Mouse (Mus musculus) small intestine, adult 2 months (tissue): ENCODE data around the gene Gas1.

Experiments
- CTCF ChIP-seq: fragments of 200-500 bp; IDR thresholded peaks from 2 replicates; pipeline ENCODE4 v1.5.1; 2012; ENCODE audit warnings: low read depth, mild to moderate bottlenecking, control low read depth, inconsistent platforms, low read length, moderate library complexity, mixed read lengths; ENCODE audit not compliant: insufficient replicate concordance, insufficient read length; ENCODE audit errors: extremely low read depth
- POLR2A ChIP-seq: fragments of 200-500 bp; IDR thresholded peaks from 2 replicates; pipeline ENCODE4 v1.6.1; 2012; ENCODE audit warnings: low read depth, mild to moderate bottlenecking, control low read depth, inconsistent platforms, low read length, moderate library complexity

DNA sequence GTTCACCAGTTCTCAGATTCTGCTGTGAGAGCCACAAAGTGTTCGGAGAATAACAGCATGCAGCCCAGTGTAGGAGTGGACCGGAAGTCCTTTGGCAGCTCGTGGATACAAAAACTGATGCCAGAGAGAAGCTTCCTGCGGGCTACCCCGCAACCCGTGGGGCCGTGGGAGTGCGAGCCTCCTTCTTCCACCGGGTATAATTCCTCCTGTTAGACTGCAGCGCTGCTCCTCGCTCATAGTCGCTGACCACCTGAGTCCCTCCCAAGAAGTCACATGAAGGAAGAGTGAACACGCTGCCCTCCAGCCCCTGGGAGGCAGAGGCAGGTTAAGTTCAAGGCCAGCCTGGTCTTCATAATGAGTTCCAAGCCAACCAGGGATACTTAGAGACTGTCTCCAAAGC, 45.4 kb downstream of the Gas1 start:
- TF ChIP-seq CTCF: no peak
- TF ChIP-seq POLR2A: no peak
